Mouse (Mus musculus) midbrain, embryonic 13.5 days (tissue): ENCODE data around the gene Susd1. TPM values are rescaled to one million over a fixed set of nuclear protein-coding genes. Genes with fewer than 3 reads are reported as not detected.
A peak's percentile ranks its signal among the peaks of the same experiment; 100 is the strongest.

Source experiments
- ATAC-seq: fragments of 200-750 bp; cut with Nextera tagmentation; 2 replicates; pipeline ENCODE4 v1.8.0; 2017; ENCODE audit warnings: mild to moderate bottlenecking, moderate TSS enrichment, moderate library complexity
- H3K27ac ChIP-seq: fragments of 300-500 bp; sonication (generic); 2 replicates; pipeline ENCODE4 v1.5.1; 2015; ENCODE audit warnings: inconsistent platforms, mild to moderate bottlenecking, moderate library complexity
- H3K27me3 ChIP-seq: fragments of 300-500 bp; sonication (generic); 2 replicates; pipeline ENCODE4 v1.6.1; 2015; ENCODE audit warnings: mild to moderate bottlenecking, inconsistent platforms
- H3K36me3 ChIP-seq: fragments of 300-500 bp; sonication (generic); 2 replicates; pipeline ENCODE4 v1.6.1; 2015; ENCODE audit warnings: mild to moderate bottlenecking, inconsistent platforms
- H3K4me1 ChIP-seq: fragments of 300-500 bp; sonication (generic); replicated peaks from 2 replicates; pipeline ENCODE4 v1.6.1; 2015; ENCODE audit warnings: inconsistent platforms
- H3K4me2 ChIP-seq: fragments of 300-500 bp; sonication (generic); replicated peaks from 2 replicates; pipeline ENCODE4 v1.6.1; 2015; ENCODE audit warnings: moderate library complexity, mild to moderate bottlenecking, inconsistent platforms
- H3K4me3 ChIP-seq: fragments of 300-500 bp; sonication (generic); replicated peaks from 2 replicates; pipeline ENCODE4 v1.5.1; 2015; ENCODE audit warnings: mild to moderate bottlenecking, inconsistent platforms
- H3K9ac ChIP-seq: fragments of 300-500 bp; sonication (generic); replicated peaks from 2 replicates; pipeline ENCODE4 v1.6.1; 2015; ENCODE audit warnings: mild to moderate bottlenecking, inconsistent platforms
- H3K9me3 ChIP-seq: fragments of 300-500 bp; sonication (generic); 2 replicates; pipeline ENCODE4 v1.6.1; 2016; ENCODE audit warnings: mild to moderate bottlenecking, inconsistent platforms
- WGBS: fragments of 180-500 bp; shearing (Covaris S2); methylation state at CpG from one replicate; pipeline ENCODE4 v1.1.7; 2015; 5-methylcytosine and 5-hydroxymethylcytosine counted together
- polyA plus RNA-seq: library from polyadenylated mRNA; unstranded; fragments of >200 nt; fragmentation: Nextera tagmentation; extraction: Ambion mirVana; gene quantifications from 2 replicates; pipeline ENCODE4 v1.2.1, GENCODE M21; 2015

Gene Susd1
- polyA plus RNA-seq, 1 experiment from 2014 or later = 1.4 TPM

DNA sequence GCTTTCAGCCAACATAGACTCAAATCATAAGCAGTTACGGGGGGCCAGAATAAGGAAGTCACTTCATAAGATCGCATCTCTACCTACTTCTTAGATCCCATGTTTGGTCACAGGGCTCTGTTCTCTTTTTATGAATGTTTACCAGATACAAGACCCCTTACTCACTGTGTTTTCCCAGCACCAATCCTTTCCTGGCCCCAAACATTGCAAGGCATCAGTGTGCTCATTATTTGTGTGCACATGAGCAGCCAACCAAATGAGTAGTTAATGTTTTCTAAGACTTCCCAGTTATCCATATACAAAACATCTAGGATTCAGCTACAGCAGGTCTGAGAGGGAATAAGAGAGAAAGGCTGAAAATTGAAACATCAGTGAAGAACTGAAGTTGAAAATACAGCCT, 44.3 kb downstream of the Susd1 start:
- no peaks in the 10 kb centered on the region for H3K9me3 ChIP-seq
- H3K27me3 ChIP-seq = no peaks in the 10 kb centered on the region
- no peak overlapping the region for H3K9ac ChIP-seq
- WGBS = 100% methylated on average over 2 of the region's 2 CpGs
- no peak overlapping the region for H3K27ac ChIP-seq
- H3K4me2 ChIP-seq = no peak overlapping the region
- H3K4me1 ChIP-seq = peaks cover 2% of the 10 kb centered on the region
- no peak overlapping the region for H3K4me3 ChIP-seq
- ATAC-seq = no peak
- H3K36me3 ChIP-seq = no peaks in the 10 kb centered on the region

DNA sequence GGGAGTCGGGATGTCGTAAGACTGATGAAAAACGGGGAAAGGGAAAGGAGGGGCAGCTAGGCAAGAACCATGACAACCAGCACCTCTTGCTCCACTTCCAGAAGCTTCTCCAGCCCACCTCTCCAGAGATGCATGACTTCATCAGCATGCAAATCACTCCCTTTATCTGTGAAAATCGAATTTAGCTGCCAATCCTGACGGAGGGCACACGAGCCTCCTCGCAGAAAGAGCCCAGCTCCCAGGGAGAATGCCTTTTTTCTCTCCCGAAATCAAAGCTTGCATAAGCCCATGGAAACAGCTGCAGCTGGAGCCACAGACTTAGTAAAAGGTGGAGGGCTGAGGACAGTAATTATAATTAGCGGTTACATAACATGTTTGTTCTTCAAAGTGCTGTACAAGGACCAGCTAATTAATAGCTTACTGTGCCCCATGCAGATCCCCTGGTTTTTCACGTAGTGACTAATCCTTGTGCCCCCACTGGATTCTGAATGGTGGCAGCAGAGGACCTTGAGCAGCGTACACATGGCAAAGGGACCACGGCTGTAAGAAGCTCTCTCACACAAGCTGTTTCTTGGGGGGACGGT, 49.9 kb downstream of the Susd1 start:
- peak overlapping the region; percentile 3 for H3K27ac ChIP-seq
- H3K4me2 ChIP-seq = peak overlapping the region; percentile 45
- H3K4me3 ChIP-seq = peak overlapping the region; percentile 16; the same call in 1 of the 2 replicates
- H3K9ac ChIP-seq = peak overlapping the region; percentile 41; the same call in 1 of the 2 replicates
- H3K9me3 ChIP-seq = no peaks in the 10 kb centered on the region
- H3K27me3 ChIP-seq = peaks cover 7% of the 10 kb centered on the region; the same call in 1 of the 2 replicates
- H3K36me3 ChIP-seq = no peaks in the 10 kb centered on the region
- peaks cover 17% of the 10 kb centered on the region for H3K4me1 ChIP-seq
- WGBS = 15% methylated on average over 13 of the region's 13 CpGs
- peak; percentile 84 for ATAC-seq

DNA sequence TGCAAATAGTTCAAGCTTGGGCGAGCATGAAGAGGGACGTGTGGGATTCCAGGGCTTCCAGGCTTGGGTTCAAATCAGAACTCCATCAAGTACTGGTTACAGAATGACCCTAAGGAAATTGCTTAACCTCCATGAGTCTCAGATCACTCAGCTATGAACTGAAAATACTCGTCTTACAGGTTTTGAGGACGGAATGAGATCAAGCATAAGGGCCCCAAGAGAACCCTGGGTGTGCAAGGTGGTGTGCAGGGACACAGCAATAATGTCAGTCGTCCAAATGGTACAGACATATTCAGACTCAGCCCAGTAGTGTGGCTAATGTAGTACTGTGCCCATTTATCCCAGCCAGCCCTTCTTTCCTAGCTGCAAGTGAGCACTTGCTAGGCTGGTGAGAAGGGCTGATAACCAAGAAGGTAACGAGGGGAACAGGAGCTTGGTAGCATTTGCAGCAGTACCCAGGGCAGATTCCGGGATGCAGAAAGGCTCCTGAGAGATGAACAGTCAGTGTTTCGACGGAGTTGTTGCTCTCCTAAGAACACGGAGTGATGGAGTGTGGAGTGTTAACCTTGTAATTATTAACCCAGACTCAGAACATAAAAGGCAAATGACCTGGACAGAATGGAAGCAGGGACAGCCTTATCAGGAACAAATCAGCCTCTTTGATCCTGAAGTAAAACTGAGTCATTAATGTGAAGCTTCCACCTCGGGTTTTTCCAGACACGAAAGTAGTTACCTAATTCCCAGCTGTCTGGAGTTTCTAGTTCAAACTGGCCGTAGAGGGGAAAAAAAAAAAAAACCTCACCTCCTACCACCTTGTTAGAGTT, 50.8 kb downstream of the Susd1 start:
- WGBS = 70% methylated on average over 13 of the region's 13 CpGs

DNA sequence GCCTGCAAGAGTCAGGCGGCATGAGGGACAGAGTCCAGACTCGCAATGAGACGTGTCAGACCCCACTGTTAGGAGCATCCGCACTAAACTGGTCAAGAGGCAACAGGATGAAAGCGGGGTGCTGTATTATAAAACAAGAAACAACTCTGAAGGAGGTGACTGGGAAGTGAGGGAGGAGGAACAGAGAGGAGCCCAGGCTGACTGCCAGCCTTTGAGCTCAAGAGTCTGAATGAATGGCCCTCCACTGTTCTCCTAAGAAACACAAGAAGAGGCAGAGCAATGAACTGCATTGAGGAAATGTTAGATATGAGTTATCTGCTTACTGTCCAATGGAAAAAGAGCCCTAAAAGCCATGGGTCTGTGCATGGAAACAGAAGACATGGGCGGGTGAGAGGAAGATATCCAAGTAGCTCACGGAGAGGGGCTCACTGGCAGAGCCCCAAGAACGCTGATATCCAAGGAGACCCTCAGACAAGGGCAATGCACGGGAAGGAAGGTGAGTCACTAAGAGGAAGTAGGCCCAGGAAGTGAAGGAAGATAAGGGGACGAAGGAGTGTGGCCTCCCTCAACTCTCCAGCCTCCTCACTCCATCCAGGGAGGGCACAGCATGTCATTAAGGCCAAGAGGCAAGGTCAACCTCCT, 53.1 kb downstream of the Susd1 start:
- H3K27ac ChIP-seq = no peak overlapping the region
- no peak overlapping the region for H3K4me2 ChIP-seq
- peaks cover 22% of the 10 kb centered on the region for H3K4me1 ChIP-seq
- peaks cover 7% of the 10 kb centered on the region; the same call in 1 of the 2 replicates for H3K27me3 ChIP-seq
- WGBS = 90% methylated on average over 10 of the region's 10 CpGs
- no peak for ATAC-seq
- no peaks in the 10 kb centered on the region for H3K9me3 ChIP-seq
- H3K36me3 ChIP-seq = no peaks in the 10 kb centered on the region
- H3K4me3 ChIP-seq = no peak overlapping the region
- H3K9ac ChIP-seq = no peak overlapping the region

More for the DNA sequence above, 50.8 kb downstream of the Susd1 start:
- Histone ChIP-seq H3K27me3 (peaks cover 7% of the 10 kb centered on the region; the same call in 1 of the 2 replicates), H3K4me1 (peaks cover 17% of the 10 kb centered on the region), H3K4me2 (no peak overlapping the region; the same call in 1 of the 2 replicates), H3K36me3 (no peaks in the 10 kb centered on the region), H3K9ac (no peak overlapping the region), H3K4me3 (no peak overlapping the region), H3K27ac (0 out of 2 replicates have a peak overlapping the region, but pooled peaks have one; percentile 3), H3K9me3 (no peaks in the 10 kb centered on the region)
- ATAC-seq = no peak

DNA sequence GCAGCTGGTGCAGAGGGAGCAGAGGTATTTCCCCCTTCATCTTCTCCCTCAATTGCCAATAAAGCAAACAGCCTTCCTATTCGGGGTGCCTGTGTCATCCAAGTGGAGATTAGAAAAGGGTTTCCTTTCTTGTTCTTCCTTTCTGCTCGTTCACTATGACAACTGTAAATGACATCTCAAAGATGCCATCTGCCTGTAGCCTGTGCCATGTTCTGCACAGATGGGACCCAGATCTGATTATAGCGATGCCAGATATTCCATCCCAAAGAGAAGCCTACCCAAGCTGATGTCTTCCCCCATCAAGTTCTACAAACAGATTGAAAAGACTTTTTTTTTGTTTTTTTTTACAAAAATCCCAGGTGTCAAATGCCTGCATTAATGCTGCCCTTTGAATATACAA, 54.6 kb downstream of the Susd1 start:
- Histone ChIP-seq H3K4me2 (no peak overlapping the region), H3K4me3 (no peak overlapping the region), H3K9me3 (no peaks in the 10 kb centered on the region), H3K36me3 (no peaks in the 10 kb centered on the region), H3K4me1 (peaks cover 16% of the 10 kb centered on the region), H3K9ac (no peak overlapping the region), H3K27ac (no peak overlapping the region), H3K27me3 (peaks cover 7% of the 10 kb centered on the region; the same call in 1 of the 2 replicates)
- ATAC-seq = no peak
- WGBS = 74% methylated on average over 3 of the region's 3 CpGs

DNA sequence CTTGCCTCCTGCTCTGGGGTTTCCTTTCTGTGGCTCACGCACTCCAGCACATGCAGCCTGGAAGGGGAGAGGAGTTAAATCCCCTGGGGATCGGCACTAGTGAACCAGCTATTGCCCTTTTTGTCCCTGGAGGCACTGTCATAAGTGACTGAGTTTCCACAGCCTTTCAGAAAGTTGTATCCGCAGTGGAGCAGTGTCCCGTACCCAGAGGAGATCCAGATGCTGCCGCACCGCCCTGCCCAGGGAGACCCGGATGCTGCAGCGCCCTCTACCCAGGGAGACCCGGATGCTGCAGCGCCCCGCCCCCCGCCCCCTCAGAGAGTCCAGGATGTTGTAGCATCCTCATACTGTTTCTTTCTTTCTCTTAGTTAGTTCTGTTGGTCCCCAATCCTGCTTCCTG, 56.3 kb downstream of the Susd1 start:
- H3K27ac ChIP-seq = no peak overlapping the region
- 0 out of 2 replicates have a peak, but pooled peaks cover 3% of the 10 kb centered on the region for H3K27me3 ChIP-seq
- ATAC-seq = peak; percentile 47; the same call in 1 of the 2 replicates
- peak overlapping the region; percentile 40 for H3K4me2 ChIP-seq
- no peaks in the 10 kb centered on the region for H3K9me3 ChIP-seq
- peaks cover 5% of the 10 kb centered on the region; the same call in 1 of the 2 replicates for H3K4me1 ChIP-seq
- no peaks in the 10 kb centered on the region for H3K36me3 ChIP-seq
- no peak overlapping the region; the same call in 1 of the 2 replicates for H3K9ac ChIP-seq
- H3K4me3 ChIP-seq = peak overlapping the region; percentile 11; the same call in 1 of the 2 replicates
- WGBS = 34% methylated on average over 12 of the region's 12 CpGs

DNA sequence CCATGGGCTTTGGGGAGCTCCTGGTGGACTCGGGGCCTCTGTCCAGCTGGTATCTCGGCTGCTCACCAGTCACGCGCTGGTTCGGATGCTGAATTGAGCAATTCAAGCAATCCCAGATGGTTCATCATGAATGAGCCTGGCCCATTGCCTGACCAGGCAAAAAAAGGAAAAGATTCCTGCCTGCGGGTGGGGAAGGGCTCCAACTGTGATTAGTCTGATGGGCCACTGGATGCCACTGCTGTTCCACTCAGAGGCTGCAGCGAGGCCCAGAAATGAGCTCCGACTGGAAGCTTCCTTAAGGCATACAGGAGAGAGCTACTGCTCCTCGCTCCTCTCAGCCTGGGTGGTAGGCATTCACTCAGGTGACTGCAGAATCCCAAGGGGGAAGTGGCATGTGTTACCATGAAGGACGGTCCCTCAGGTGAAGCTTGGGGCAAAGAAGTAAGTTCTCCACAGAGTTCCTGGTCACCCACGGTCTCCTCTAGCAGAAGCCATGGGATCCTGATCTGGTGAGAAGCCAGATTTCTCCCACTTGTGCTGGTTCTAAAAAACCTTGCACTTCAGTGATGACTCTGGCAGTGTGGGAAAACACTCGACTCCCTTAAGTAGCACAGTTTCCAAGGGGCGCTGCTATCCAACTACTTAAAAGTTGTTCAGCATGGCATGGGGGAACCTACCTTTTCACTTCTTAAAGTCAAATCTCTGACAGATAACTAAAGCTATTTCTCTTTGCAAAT, 57.3 kb downstream of the Susd1 start:
- no peak overlapping the region for H3K4me2 ChIP-seq
- 85% methylated on average over 13 of the region's 13 CpGs for WGBS
- no peak overlapping the region for H3K27ac ChIP-seq
- H3K4me3 ChIP-seq = no peak overlapping the region
- no peak overlapping the region for H3K9ac ChIP-seq
- H3K4me1 ChIP-seq = peaks cover 5% of the 10 kb centered on the region; the same call in 1 of the 2 replicates
- no peaks in the 10 kb centered on the region for H3K9me3 ChIP-seq
- 0 out of 2 replicates have a peak, but pooled peaks cover under 1% of the 10 kb centered on the region for H3K27me3 ChIP-seq
- ATAC-seq = peak; percentile 71; the same call in 1 of the 2 replicates
- H3K36me3 ChIP-seq = no peaks in the 10 kb centered on the region

DNA sequence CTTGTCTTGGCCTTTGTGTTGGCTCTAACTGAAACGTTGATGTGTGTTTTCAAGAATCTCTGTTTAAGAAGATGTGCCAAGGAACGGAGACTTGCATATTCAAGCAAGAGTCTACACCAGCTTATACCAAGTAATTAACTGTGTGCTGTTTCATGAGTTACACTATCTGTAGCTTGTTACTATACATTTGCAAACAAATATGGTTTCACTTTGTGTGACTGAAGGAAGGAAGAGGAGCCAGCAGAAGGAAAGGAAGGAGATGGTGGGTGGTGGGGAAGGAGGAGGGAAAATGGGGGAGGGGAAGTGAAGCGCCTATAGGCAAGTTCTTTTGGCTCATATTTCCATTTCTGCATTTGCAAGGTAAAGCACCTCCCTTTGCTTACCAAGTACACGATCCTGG, 58.0 kb downstream of the Susd1 start:
- no peaks in the 10 kb centered on the region for H3K36me3 ChIP-seq
- WGBS = 87% methylated on average over 4 of the region's 4 CpGs
- H3K27ac ChIP-seq = no peak overlapping the region
- H3K9ac ChIP-seq = no peak overlapping the region
- H3K4me2 ChIP-seq = no peak overlapping the region
- peaks cover 5% of the 10 kb centered on the region; the same call in 1 of the 2 replicates for H3K4me1 ChIP-seq
- H3K4me3 ChIP-seq = no peak overlapping the region
- ATAC-seq = no peak
- no peaks in the 10 kb centered on the region for H3K27me3 ChIP-seq
- no peaks in the 10 kb centered on the region for H3K9me3 ChIP-seq

DNA sequence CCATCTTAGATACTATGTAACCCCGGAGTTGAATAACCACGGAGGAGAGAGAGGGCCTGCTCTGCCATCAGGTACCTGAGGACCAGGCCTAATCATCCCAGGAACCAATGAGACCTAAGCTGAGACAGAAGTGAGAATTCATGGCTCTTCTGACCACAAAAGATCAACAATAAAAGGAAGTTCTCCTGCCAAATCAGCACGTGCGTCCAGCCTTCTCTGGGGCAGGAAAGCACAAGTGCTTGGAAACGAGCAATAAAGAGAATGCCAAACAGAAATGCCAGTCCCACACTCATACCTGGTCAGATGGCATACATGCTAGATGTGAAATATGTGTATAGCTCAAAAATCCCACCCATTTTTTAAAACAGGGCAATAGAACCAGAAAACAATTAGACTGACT, 58.6 kb downstream of the Susd1 start:
- H3K4me2 ChIP-seq = no peak overlapping the region
- no peak overlapping the region for H3K4me3 ChIP-seq
- no peaks in the 10 kb centered on the region for H3K36me3 ChIP-seq
- H3K9me3 ChIP-seq = no peaks in the 10 kb centered on the region
- no peak for ATAC-seq
- WGBS = 84% methylated on average over 5 of the region's 5 CpGs
- H3K27ac ChIP-seq = no peak overlapping the region
- no peak overlapping the region for H3K9ac ChIP-seq
- no peaks in the 10 kb centered on the region for H3K27me3 ChIP-seq
- H3K4me1 ChIP-seq = peaks cover 5% of the 10 kb centered on the region; the same call in 1 of the 2 replicates

DNA sequence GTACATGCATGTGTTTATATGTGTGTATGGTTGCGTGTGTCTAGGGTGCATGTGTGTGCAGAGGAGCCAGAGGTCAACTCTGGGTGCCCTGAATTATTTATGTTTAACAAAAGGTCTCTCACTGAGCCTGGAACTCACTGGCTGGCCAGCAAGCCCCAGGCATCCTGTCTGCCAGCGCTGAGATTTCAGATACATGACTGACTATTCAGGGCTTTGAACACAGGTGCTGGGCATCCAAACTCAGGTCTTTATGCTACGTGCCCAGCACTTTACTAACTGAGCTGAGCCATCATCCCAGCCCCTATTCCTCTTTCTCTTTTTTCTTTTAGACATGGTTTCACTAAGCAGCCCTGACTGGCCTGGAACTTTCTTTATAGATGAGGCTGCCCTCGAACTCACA, 59.8 kb downstream of the Susd1 start:
- Histone ChIP-seq H3K9ac (no peak overlapping the region), H3K36me3 (no peaks in the 10 kb centered on the region), H3K4me3 (no peak overlapping the region), H3K9me3 (no peaks in the 10 kb centered on the region), H3K27me3 (no peaks in the 10 kb centered on the region), H3K4me1 (peaks cover 5% of the 10 kb centered on the region; the same call in 1 of the 2 replicates), H3K27ac (no peak overlapping the region), H3K4me2 (no peak overlapping the region)
- ATAC-seq = no peak
- WGBS = 85% methylated on average over 4 of the region's 4 CpGs

DNA sequence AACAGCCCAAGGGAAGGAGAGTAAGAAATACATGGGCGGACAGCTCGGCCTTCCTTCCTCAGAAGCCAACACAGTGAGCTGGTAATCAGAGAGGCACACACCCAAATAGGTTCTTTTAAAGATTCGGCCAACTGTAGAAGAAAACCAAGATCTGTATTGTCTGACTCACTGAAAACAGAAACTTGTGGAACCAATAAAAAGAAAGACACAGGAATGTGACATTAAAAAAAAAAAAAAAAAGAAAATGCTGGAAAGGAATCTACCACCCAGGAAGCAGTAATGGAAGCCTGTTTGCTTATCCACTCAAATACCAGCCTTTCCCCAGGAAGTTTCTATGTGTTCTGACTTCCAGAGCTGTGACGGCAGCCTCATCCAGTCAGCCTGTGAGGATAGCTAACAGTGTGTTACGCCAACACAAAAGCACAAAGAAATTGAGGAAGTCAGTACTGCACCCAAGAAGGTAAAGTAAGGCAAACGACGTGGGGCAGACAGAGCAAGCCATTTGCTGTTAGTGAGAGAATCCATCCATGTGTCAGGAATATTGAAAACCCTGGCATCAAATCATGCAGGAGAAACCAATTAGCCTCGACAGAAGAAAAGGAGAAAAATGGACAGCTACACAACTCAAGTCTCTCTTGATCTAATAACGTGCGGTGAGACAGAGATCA, 64.0 kb downstream of the Susd1 start:
- H3K4me1 ChIP-seq = peaks cover 2% of the 10 kb centered on the region; the same call in 1 of the 2 replicates
- no peak overlapping the region for H3K4me3 ChIP-seq
- H3K27ac ChIP-seq = no peak overlapping the region
- no peak overlapping the region for H3K4me2 ChIP-seq
- H3K9me3 ChIP-seq = no peaks in the 10 kb centered on the region
- no peak overlapping the region for H3K9ac ChIP-seq
- H3K27me3 ChIP-seq = no peaks in the 10 kb centered on the region
- no peaks in the 10 kb centered on the region for H3K36me3 ChIP-seq
- no peak for ATAC-seq
- 62% methylated on average over 10 of the region's 10 CpGs for WGBS
